ENCODE assay signal across 8 mouse cellular contexts in the genomic region with DNA sequence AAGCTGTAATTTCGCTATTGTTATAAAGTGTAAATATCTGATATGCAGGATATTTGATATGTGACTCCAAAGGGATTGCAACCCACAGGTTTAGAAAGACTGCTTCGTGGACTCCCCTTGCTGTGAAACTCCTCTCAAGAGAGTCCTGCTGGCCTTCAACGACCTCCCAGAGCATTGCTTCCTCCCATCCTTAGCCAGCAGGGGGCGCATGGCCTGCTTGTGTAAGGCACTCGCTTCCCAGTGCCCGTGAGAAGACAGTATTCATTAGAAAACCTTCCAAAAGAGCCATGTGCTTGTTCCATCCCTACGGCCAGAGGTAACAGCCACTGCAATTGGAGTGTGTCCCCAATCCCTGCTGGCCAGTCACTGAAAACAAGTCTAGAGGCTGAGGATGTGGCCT. TPM values are rescaled to one million over a fixed set of nuclear protein-coding genes. Genes with fewer than 3 reads are reported as not detected.
A peak's percentile ranks its signal among the peaks of the same experiment; 100 is the strongest.
DNase-seq lines count a peak whose midpoint lies in the region; ATAC-seq lines count a peak whose summit lies in the region.

No protein-coding gene starts in this region.

- intact Hi-C loops in heart, postnatal 10 days (cut with DNase I), result loop anchor here (5.0 kb wide), 2 partner anchors 60 to 305 kb away; partner anchors contain the start of gene Fibcd1

- ATAC-seq in megakaryocyte-erythroid progenitor cell, adult 5-6 weeks (replicated peaks; ENCODE audit: low FRiP score, low TSS enrichment, poor library complexity, severe bottlenecking), result 0 out of 2 replicates have a peak, but pooled peaks have one; percentile 48

- DNase-seq in adrenal gland, adult (ENCODE audit: inconsistent age in 2 of 2, low spot score in 1 of 2), result peak; percentile 69 to 91
- no peak for DNase-seq in adrenal gland, adult 8-10 months
- DNase-seq in R1 (ENCODE audit: low read depth, low spot score), result peak; percentile 79
- peak; percentile 80 to 86 for DNase-seq in cerebellum, postnatal 36 days
- peak; percentile 78 to 89 for DNase-seq in heart, postnatal 10 days
- peak; percentile 64 to 88 for DNase-seq in layer of hippocampus, postnatal 25 days (ENCODE audit: extremely low spot score in 1 of 2, low spot score in 1 of 2)
- DNase-seq in spleen, postnatal 14 days (ENCODE audit: low spot score in 2 of 2), result peak; percentile 57 to 74

RNA-seq across cellular contexts. Expression of gene Qrfp, which starts 23.4 kb away (rescaled TPM):
- not detected for total RNA-seq in adrenal gland, adult 8-10 months (2022)
- not detected for total RNA-seq in heart, postnatal 10 days (2021)
- not detected for total RNA-seq in layer of hippocampus, postnatal 25 days (2021)
- not detected in 2 replicates for total RNA-seq in megakaryocyte-erythroid progenitor cell, adult 5-6 weeks (2014; fragmentation: Nextera tagmentation)
- 0.11 TPM in 1 of 2 replicates, not detected in the other for total RNA-seq in megakaryocyte-erythroid progenitor cell, adult 5-6 weeks (2017)

RNA-seq across cellular contexts. Expression of gene Fibcd1, which starts 58.8 kb away (rescaled TPM):
- total RNA-seq in adrenal gland, adult 8-10 months (2022), result under 1 TPM; 0.09 to 0.13 (median 0.11) TPM
- not detected for total RNA-seq in heart, postnatal 10 days (2021)
- 100 to 1,000 TPM; 115 to 137 TPM for total RNA-seq in layer of hippocampus, postnatal 25 days (2021)
- not detected in 2 replicates for total RNA-seq in megakaryocyte-erythroid progenitor cell, adult 5-6 weeks (2014; fragmentation: Nextera tagmentation)
- total RNA-seq in megakaryocyte-erythroid progenitor cell, adult 5-6 weeks (2017), result not detected in 2 replicates

Comparison
In these comparisons a context has a peak if more than half of its experiments do, and no peak if none do; other contexts are left out.
1. RNA of gene Fibcd1, which starts 58.8 kb away (total RNA-seq): 115 to 137 TPM in layer of hippocampus, postnatal 25 days; 0.09 to 0.13 TPM in adrenal gland, adult 8-10 months, not detected in heart, postnatal 10 days and not detected in megakaryocyte-erythroid progenitor cell, adult 5-6 weeks; every median in the first group is over 100 times any median in the second.